Mouse (Mus musculus) heart, postnatal 36 days (tissue): ENCODE measurements at regions not wholly inside any gene's neighbourhood (a gene's known extent, or its start where the extent isn't known, plus 50 kb on each side); places are given as distances from the start of the nearest gene placed in this dataset.

Experiments
- DNase-seq, 2 experiments: peaks; one replicate each; pipeline ENCODE4 v3.0.0; 2021 to 2022
- intact Hi-C: fragments of 180-260 bp; cut with DNase I; formaldehyde crosslinking; loops from one replicate; pipeline ENCODE4 v1.15.1; 2025

- intact Hi-C loops, result loop anchor here (5.0 to 10.0 kb wide), 3 partner anchors 57 to 1250 kb away; partner anchors contain the start of gene Eda2r
- no peak for DNase-seq
Observed at GRCm38 (mm10) chrX:97434327-97434726, 57.3 kb upstream of the Eda2r start.

GRCm38 (mm10) chrX:97431391-97431803 is 54.4 kb upstream of the Eda2r start:
- intact Hi-C loops, result loop anchor here (2.0 to 10.0 kb wide), 4 partner anchors 54 to 1247 kb away; partner anchors contain the start of gene Eda2r
- DNase-seq, result peak; percentile 28 to 52
